Mouse (Mus musculus): ENCODE data around the gene Spock1.

The Spock1 gene

GRCm38 (mm10) chr13:57722329-57722936 is 185.7 kb downstream of the Spock1 start:
- DNase-seq, result no peak

GRCm38 (mm10) chr13:57721524-57722279 is 186.4 kb downstream of the Spock1 start:
- DNase-seq, result peak; percentile 5

- DNase-seq, result no peak
Measured at GRCm38 (mm10) chr13:57718087-57718486, 190.0 kb downstream of the Spock1 start.

GRCm38 (mm10) chr13:57712910-57713309 is 195.2 kb downstream of the Spock1 start:
- DNase-seq, result no peak

GRCm38 (mm10) chr13:57708425-57708824 is 199.7 kb downstream of the Spock1 start:
- DNase-seq, result no peak

- DNase-seq, result no peak
Measured at GRCm38 (mm10) chr13:57702966-57703365, 205.2 kb downstream of the Spock1 start.

GRCm38 (mm10) chr13:57696685-57697084 is 211.4 kb downstream of the Spock1 start:
- DNase-seq, result no peak

GRCm38 (mm10) chr13:57688926-57689325 is 219.2 kb downstream of the Spock1 start:
- no peak for DNase-seq

GRCm38 (mm10) chr13:57686437-57686836 is 221.7 kb downstream of the Spock1 start:
- no peak for DNase-seq

- no peak for DNase-seq
Measured at GRCm38 (mm10) chr13:57685201-57685600, 222.9 kb downstream of the Spock1 start.

GRCm38 (mm10) chr13:57679591-57679990 is 228.5 kb downstream of the Spock1 start:
- no peak for DNase-seq

GRCm38 (mm10) chr13:57676820-57677219 is 231.3 kb downstream of the Spock1 start:
- no peak for DNase-seq

- no peak for DNase-seq
Measured at GRCm38 (mm10) chr13:57673399-57673798, 234.7 kb downstream of the Spock1 start.

GRCm38 (mm10) chr13:57672762-57673161 is 235.4 kb downstream of the Spock1 start:
- no peak for DNase-seq

GRCm38 (mm10) chr13:57671919-57672318 is 236.2 kb downstream of the Spock1 start:
- no peak for DNase-seq

GRCm38 (mm10) chr13:57671322-57671721 is 236.8 kb downstream of the Spock1 start:
- DNase-seq, result no peak

GRCm38 (mm10) chr13:57667621-57668020 is 240.5 kb downstream of the Spock1 start:
- no peak for DNase-seq

GRCm38 (mm10) chr13:57666173-57666842 is 241.8 kb downstream of the Spock1 start:
- no peak for DNase-seq

GRCm38 (mm10) chr13:57662554-57662953 is 245.6 kb downstream of the Spock1 start:
- DNase-seq, result no peak

- no peak for DNase-seq
Measured at GRCm38 (mm10) chr13:57660523-57660922, 247.6 kb downstream of the Spock1 start.

- DNase-seq, result no peak
Measured at GRCm38 (mm10) chr13:57659872-57660271, 248.3 kb downstream of the Spock1 start.

GRCm38 (mm10) chr13:57656606-57657005 is 251.5 kb downstream of the Spock1 start:
- DNase-seq, result no peak

- DNase-seq, result no peak
Measured at GRCm38 (mm10) chr13:57654362-57654761, 253.8 kb downstream of the Spock1 start.

- DNase-seq, result no peak
Measured at GRCm38 (mm10) chr13:57651236-57651635, 256.9 kb downstream of the Spock1 start.
